Comparison of ENCODE assay signal across 1 mouse cellular context in the genomic region with DNA sequence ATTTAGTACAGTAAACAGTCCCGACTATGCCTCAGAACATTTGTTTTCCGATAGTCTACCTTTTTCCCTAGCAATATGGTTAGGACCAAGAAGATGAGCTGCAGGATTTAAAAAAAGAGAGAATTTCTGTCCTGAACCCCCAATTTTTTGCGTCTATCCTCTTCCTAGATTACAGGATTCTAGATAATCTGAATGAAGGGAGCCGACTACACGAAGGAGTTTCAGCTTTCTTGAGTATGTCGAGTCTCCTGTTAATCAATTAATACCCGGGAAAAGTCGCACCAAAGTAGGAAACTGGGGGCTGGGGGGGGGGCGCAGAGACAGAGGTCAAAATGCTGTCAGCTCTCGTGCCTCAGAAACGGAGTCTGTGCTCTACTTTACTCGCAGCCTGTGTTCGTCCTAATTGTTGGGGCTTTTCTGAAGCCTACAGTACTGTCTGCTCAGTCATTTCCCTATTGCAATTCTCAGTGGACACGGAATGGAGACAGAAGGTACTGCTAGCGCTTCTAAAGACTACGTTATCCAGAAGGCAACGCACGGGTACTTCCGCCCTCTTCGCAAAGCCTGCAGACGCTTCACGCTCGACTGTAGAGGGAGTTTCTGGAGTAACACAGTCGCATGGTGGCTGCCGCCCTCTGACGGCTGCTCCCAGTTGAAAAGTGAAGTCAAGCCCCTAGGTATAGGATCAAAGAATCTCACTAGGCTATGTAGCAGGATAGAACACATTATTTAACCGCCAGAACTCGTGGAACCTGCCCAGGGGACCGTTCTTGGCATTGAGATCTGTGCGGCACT.
TF ChIP-seq lines count a peak whose summit lies in the region.

No protein-coding gene starts in this region.

TF ChIP-seq in MEL, 35 proteins besides CTCF, POLR2A, EP300 and RAD21 (continued from another document):
- TF ChIP-seq MEF2A (IDR thresholded peaks at IDR 0.05; ENCODE audit: extremely low read depth, insufficient replicate concordance, low read depth, low read length, poor library complexity, severe bottlenecking) (no peak), ZNF384 (IDR thresholded peaks at IDR 0.05; ENCODE audit: low read depth, low read length) (no peak), NELFE (IDR thresholded peaks at IDR 0.05; ENCODE audit: low read depth, low read length) (peak; percentile 50), E2F4 (IDR thresholded peaks at IDR 0.05; ENCODE audit: borderline replicate concordance, low read depth, low read length) (no peak), GATA1 (IDR thresholded peaks at IDR 0.05; ENCODE audit: low read depth, low read length) (no peak), TBP (IDR thresholded peaks at IDR 0.05; ENCODE audit: low read depth, low read length) (peak; percentile 83; the same call in 1 of the 2 replicates), USF1 (IDR thresholded peaks at IDR 0.05; ENCODE audit: low read depth, low read length) (no peak), ETS1 (IDR thresholded peaks at IDR 0.05; ENCODE audit: low read depth, low read length) (peak; percentile 44; the same call in 1 of the 2 replicates), CHD1 (IDR thresholded peaks at IDR 0.05; ENCODE audit: low read depth, low read length) (peak; percentile 90), ZC3H11A (IDR thresholded peaks at IDR 0.05; ENCODE audit: low read depth, low read length) (peak; percentile 68), SIN3A (IDR thresholded peaks at IDR 0.05; ENCODE audit: low read length) (peak; percentile 86), UBTF (IDR thresholded peaks at IDR 0.05; ENCODE audit: borderline replicate concordance, insufficient read depth, low read depth, low read length) (no peak), MYB (IDR thresholded peaks at IDR 0.05; ENCODE audit: low read depth, low read length) (peak; percentile 2; the same call in 1 of the 2 replicates), JUND (IDR thresholded peaks at IDR 0.05; ENCODE audit: low read depth, low read length) (no peak), MYC (IDR thresholded peaks at IDR 0.05; ENCODE audit: low read depth, low read length) (peak; percentile 77), MAZ (IDR thresholded peaks at IDR 0.05; ENCODE audit: low read depth, low read length) (no peak; the same call in 1 of the 2 replicates), SMC3 (IDR thresholded peaks at IDR 0.05; ENCODE audit: low read depth, low read length) (peak; percentile 84), POLR2AphosphoS2 (IDR thresholded peaks at IDR 0.05; ENCODE audit: low read length) (no peak), ELF1 (IDR thresholded peaks at IDR 0.05; ENCODE audit: low read depth, low read length) (peak; percentile 96), KAT2A (conservative IDR thresholded peaks at IDR 0.05; ENCODE audit: low read depth, low read length) (peak; percentile 88), USF2 (IDR thresholded peaks at IDR 0.05; ENCODE audit: borderline replicate concordance in 1 of 2, insufficient read depth in 1 of 2, low read depth in 1 of 2, low read length in 2 of 2) (no peak), NRF1 (IDR thresholded peaks at IDR 0.05; ENCODE audit: insufficient read depth, low read depth, low read length, poor library complexity, severe bottlenecking) (peak; percentile 38; the same call in 1 of the 2 replicates), GABPA (IDR thresholded peaks at IDR 0.05; ENCODE audit: low read depth, low read length) (no peak), ZKSCAN1 (IDR thresholded peaks at IDR 0.05; ENCODE audit: low read depth, low read length) (no peak), TAL1 (IDR thresholded peaks at IDR 0.05; ENCODE audit: low read length) (no peak), BHLHE40 (IDR thresholded peaks at IDR 0.05; ENCODE audit: borderline replicate concordance, low read depth, low read length) (no peak), MAX (IDR thresholded peaks at IDR 0.05; ENCODE audit: low read length) (peak; percentile 53; the same call in 1 of the 2 replicates), RCOR1 (IDR thresholded peaks at IDR 0.05; ENCODE audit: low read depth, low read length) (no peak)
